Mouse (Mus musculus) kidney, adult 9 months (tissue): ENCODE results near the gene Olfr839-ps1.

ENCODE experiments used
- DNase-seq: peaks from one replicate; pipeline ENCODE4 v3.0.0; 2022

Gene Olfr839-ps1

GRCm38 (mm10) chr9:19177212-19177611 lies at the start of gene Olfr839-ps1:
TSS of gene Olfr839-ps1 (minus strand) at chr9:19177312.
- DNase-seq, result no peak

DNA sequence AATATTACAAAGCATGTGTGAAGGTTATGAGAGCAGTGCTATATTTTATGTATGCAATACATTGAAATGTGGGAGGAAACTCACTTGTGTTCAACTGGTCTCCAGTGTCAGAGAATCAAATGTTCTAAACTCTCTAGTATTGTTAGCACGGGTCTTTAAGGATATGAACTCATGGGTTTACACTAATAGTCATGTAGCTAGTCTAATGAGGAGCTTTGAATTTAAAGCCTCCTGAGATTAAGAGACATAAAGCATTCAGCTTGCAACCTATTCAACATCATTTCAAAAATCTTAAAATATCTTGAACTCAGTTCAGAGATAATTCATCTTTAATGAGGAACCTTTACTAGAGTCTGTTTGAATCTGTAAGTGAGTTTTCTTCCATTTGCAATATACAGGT lies 41.1 kb downstream of the Olfr839-ps1 start, which contains the start of gene Olfr837:
Gene Olfr837, plus strand, starts transcription at position 301 of the 400 bp plus-strand sequence.
- DNase-seq, result no peak

DNA sequence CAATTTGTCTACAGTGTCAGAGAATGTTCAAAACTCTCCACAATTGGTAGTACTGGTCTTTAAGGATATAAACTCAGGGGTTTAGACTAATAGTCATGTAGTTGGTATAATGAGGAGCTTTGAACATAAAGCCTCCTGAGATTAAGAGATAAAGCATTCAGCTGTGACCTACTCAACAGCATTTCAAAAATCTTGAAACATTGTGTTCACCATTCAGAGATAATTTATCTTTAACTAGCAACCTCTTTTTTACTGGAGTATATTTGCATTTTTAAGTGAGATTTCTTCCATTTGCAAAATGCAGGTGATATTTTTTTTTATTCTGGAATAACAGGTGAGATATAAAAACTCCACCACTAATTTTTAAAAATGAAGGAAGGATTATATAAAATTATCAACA lies 57.0 kb downstream of the Olfr839-ps1 start, which contains the start of gene Olfr836:
Gene Olfr836, plus strand, starts transcription at position 301 of the 400 bp plus-strand sequence.
- no peak for DNase-seq
